Comparison of ENCODE assay signal across 20 mouse cellular contexts in the genomic region with DNA sequence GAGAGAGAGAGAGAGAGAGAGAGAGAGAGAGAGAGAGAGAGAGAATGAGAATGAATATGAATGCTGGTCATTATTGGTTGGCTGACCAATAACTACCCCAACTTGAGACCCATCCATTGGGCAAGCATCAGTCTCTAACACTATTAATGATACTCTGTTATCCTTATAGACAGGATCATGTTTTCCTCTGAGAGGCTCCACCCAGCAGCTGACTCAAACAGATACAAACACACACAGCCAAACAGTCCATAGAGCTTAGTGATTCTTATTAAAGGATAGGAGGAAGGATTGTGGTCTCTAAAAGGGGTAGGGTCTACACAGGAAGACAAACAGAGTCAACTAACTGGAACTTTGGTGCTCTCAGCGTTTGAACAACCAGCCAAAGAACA.
"Had no signal": no experiment of that assay in that cellular context is flagged by ENCODE, and none has a peak within 500 bp of the region (broad histone marks: within the 10 kb centered on the region; RNA-seq: fewer than 3 reads in every experiment).

No protein-coding gene starts in this region.

- H3K36me3 ChIP-seq: liver, embryonic 13.5 days; midbrain, embryonic 12.5 days; midbrain, embryonic 15.5 days; neural tube, embryonic 12.5 days; neural tube, embryonic 15.5 days; stomach, embryonic 15.5 days had no signal

- H3K4me1 ChIP-seq: liver, embryonic 13.5 days; midbrain, embryonic 12.5 days; midbrain, embryonic 15.5 days; neural tube, embryonic 12.5 days; neural tube, embryonic 15.5 days; stomach, embryonic 15.5 days had no signal

- H3K4me3 ChIP-seq: layer of hippocampus, adult 2 months; left cerebral cortex, adult 2 months; liver, embryonic 13.5 days; midbrain, embryonic 12.5 days; midbrain, embryonic 15.5 days; neural tube, embryonic 12.5 days; neural tube, embryonic 15.5 days; stomach, embryonic 15.5 days had no signal

- H3K4me2 ChIP-seq: liver, embryonic 13.5 days; lung, embryonic 14.5 days; midbrain, embryonic 12.5 days; midbrain, embryonic 15.5 days; neural tube, embryonic 12.5 days; neural tube, embryonic 15.5 days; stomach, embryonic 15.5 days had no signal

- H3K9ac ChIP-seq: liver, embryonic 13.5 days; lung, embryonic 14.5 days; midbrain, embryonic 12.5 days; midbrain, embryonic 15.5 days; neural tube, embryonic 12.5 days; neural tube, embryonic 15.5 days; stomach, embryonic 15.5 days had no signal

- DNase-seq: kidney, adult 2 months; kidney, postnatal 25 days; layer of hippocampus, postnatal 36 days; liver, embryonic 13.5 days; lung, embryonic 14.5 days; right cerebral cortex, adult 18-20 months; right cerebral cortex, postnatal 14 days; spleen, adult 18-20 months; thymus, postnatal 25 days had no signal

- ATAC-seq: intestine, postnatal 0 days; lung, postnatal 0 days; midbrain, embryonic 15.5 days had no signal

- H3K9me3 ChIP-seq: liver, embryonic 13.5 days; midbrain, embryonic 12.5 days; midbrain, embryonic 15.5 days; neural tube, embryonic 12.5 days; neural tube, embryonic 15.5 days; stomach, embryonic 15.5 days had no signal

- H3K27me3 ChIP-seq: liver, embryonic 13.5 days; midbrain, embryonic 12.5 days; midbrain, embryonic 15.5 days; neural tube, embryonic 12.5 days; neural tube, embryonic 15.5 days; stomach, embryonic 15.5 days had no signal

- H3K27ac ChIP-seq: kidney, postnatal 0 days; layer of hippocampus, adult 2 months; left cerebral cortex, adult 2 months; liver, embryonic 13.5 days; macrophage; midbrain, embryonic 12.5 days; midbrain, embryonic 15.5 days; neural tube, embryonic 12.5 days; neural tube, embryonic 15.5 days; stomach, embryonic 15.5 days had no signal
